Mouse (Mus musculus) skeletal muscle tissue, adult 2 months (tissue): Measurements from ENCODE around the gene Arfgef2.

Experiments
- DNase-seq: peaks from one replicate; pipeline ENCODE4 v3.0.0-alpha.2; 2012; ENCODE audit warnings: low read depth, low spot score

Arfgef2 gene

GRCm38 (mm10) chr2:166806173-166806705 lies 851 bp downstream of the Arfgef2 start:
- DNase-seq: no peak

GRCm38 (mm10) chr2:166806813-166807212 lies 1.4 kb downstream of the Arfgef2 start:
- DNase-seq: no peak

- DNase-seq: no peak
Observed at GRCm38 (mm10) chr2:166809499-166809898, 4.1 kb downstream of the Arfgef2 start.

GRCm38 (mm10) chr2:166810821-166811220 lies 5.4 kb downstream of the Arfgef2 start:
- DNase-seq: no peak

- DNase-seq: no peak
Observed at GRCm38 (mm10) chr2:166818463-166819143, 13.2 kb downstream of the Arfgef2 start.

GRCm38 (mm10) chr2:166819849-166820248 lies 14.5 kb downstream of the Arfgef2 start:
- no peak for DNase-seq

- no peak for DNase-seq
Observed at GRCm38 (mm10) chr2:166820844-166821243, 15.5 kb downstream of the Arfgef2 start.

- DNase-seq: no peak
Observed at GRCm38 (mm10) chr2:166821406-166821805, 16.0 kb downstream of the Arfgef2 start.

- no peak for DNase-seq
Observed at GRCm38 (mm10) chr2:166822119-166822826, 16.9 kb downstream of the Arfgef2 start.

- DNase-seq: no peak
Observed at GRCm38 (mm10) chr2:166822901-166823300, 17.5 kb downstream of the Arfgef2 start.

- no peak for DNase-seq
Observed at GRCm38 (mm10) chr2:166824386-166824785, 19.0 kb downstream of the Arfgef2 start.

- no peak for DNase-seq
Observed at GRCm38 (mm10) chr2:166824998-166825397, 19.6 kb downstream of the Arfgef2 start.

- no peak for DNase-seq
Observed at GRCm38 (mm10) chr2:166826491-166827224, 21.3 kb downstream of the Arfgef2 start.

- no peak for DNase-seq
Observed at GRCm38 (mm10) chr2:166828306-166828705, 22.9 kb downstream of the Arfgef2 start.

GRCm38 (mm10) chr2:166830350-166830749 lies 25.0 kb downstream of the Arfgef2 start:
- DNase-seq: no peak

- no peak for DNase-seq
Observed at GRCm38 (mm10) chr2:166834091-166834490, 28.7 kb downstream of the Arfgef2 start.

- DNase-seq: no peak
Observed at GRCm38 (mm10) chr2:166834796-166835195, 29.4 kb downstream of the Arfgef2 start.

GRCm38 (mm10) chr2:166835581-166835980 lies 30.2 kb downstream of the Arfgef2 start:
- DNase-seq: no peak

GRCm38 (mm10) chr2:166841813-166842212 lies 36.4 kb downstream of the Arfgef2 start:
- DNase-seq: no peak

GRCm38 (mm10) chr2:166850691-166851090 lies 45.3 kb downstream of the Arfgef2 start:
- no peak for DNase-seq

GRCm38 (mm10) chr2:166852270-166852669 lies 46.9 kb downstream of the Arfgef2 start:
- DNase-seq: no peak

- DNase-seq: no peak
Observed at GRCm38 (mm10) chr2:166855771-166856170, 50.4 kb downstream of the Arfgef2 start.
